Mouse (Mus musculus) testis, adult 2 months (tissue): ENCODE measurements around the gene St6galnac5.

ENCODE experiments used
- CTCF ChIP-seq: fragments of 200-500 bp; IDR thresholded peaks from 2 replicates; pipeline ENCODE4 v1.5.1; 2012; ENCODE audit warnings: low read depth, mild to moderate bottlenecking, inconsistent platforms, low read length, moderate library complexity; ENCODE audit not compliant: control insufficient read depth, insufficient read depth, insufficient replicate concordance
- POLR2A ChIP-seq: fragments of 200-500 bp; IDR thresholded peaks from 2 replicates; pipeline ENCODE4 v1.6.1; 2012; ENCODE audit warnings: low read depth, mild to moderate bottlenecking, inconsistent platforms, low read length, moderate library complexity; ENCODE audit not compliant: control insufficient read depth

- TF ChIP-seq POLR2A (no peak), CTCF (no peak)
These were observed 42.0 kb upstream of the St6galnac5 start for GRCm38 (mm10) chr3:153024016-153024415.
